Mouse (Mus musculus): ENCODE data around the gene Rundc3b. TPM values are rescaled to one million over a fixed set of nuclear protein-coding genes. Genes with fewer than 3 reads are reported as not detected.

The Rundc3b gene
- under 1 TPM; 0.63 to 0.76 TPM for total RNA-seq (2021)
- long read RNA-seq, experiment 1, partial matches to known transcripts, result 0 of 2 reads
- long read RNA-seq, experiment 1, other reads (novel, unspliced or antisense), result 1 of 2 reads
- long read RNA-seq, experiment 2, partial matches to known transcripts, result 0 of 3 reads
- long read RNA-seq, experiment 2, other reads (novel, unspliced or antisense), result 1 of 3 reads

DNA sequence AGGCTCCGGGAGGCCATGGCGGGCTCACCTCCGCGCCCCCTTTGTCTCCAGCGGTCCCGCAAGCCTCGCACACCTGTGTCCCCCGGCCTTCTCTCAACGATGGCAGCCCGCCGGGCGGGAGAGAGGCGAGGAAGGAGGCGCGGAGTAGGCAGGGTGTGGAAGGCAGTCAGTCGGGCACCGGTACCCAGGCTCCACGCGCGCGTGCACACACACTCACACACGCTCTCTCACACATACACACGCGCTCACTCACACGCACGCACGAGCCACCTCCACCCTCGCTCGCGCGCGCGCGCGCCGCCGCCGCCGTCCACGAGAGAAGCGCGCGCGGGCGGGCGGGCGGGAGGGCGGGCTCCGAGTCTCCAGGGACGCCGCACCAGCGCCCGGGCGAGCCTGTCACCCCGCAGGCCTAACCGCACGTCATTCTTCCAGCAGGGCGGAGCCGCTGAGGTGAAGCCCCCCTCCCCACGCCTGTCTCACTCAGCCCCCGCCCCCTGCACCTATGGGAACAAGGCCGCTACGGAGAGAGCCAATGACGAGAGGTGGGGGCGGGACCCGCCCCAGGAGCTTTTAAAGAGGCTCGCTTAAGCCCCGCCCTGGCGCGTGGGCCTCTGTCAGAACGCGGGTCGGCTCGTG, at the start of gene Rundc3b:
Gene Rundc3b (minus strand): TSS at position 357 of the 636 bp plus-strand sequence.
- intact Hi-C loops (cut with DNase I), result loop anchor here (10.0 kb wide), 1 partner anchor 242 kb away; no protein-coding TSS in a partner anchor

GRCm38 (mm10) chr5:8669606-8670005, 46.9 kb upstream of the Rundc3b start:
- intact Hi-C loops (cut with DNase I), result no loop called here
- no peak for DNase-seq

More for the DNA sequence above, at the start of gene Rundc3b:
- peak; percentile 79 to 80 for DNase-seq

- intact Hi-C loops (cut with DNase I), result no loop called here
- no peak for DNase-seq
Measured at GRCm38 (mm10) chr5:8667758-8668474, 45.2 kb upstream of the Rundc3b start.

- intact Hi-C loops (cut with DNase I), result no loop called here
- DNase-seq, result no peak
Measured at GRCm38 (mm10) chr5:8664678-8665077, 41.9 kb upstream of the Rundc3b start.

GRCm38 (mm10) chr5:8660738-8661151, 38.0 kb upstream of the Rundc3b start:
- intact Hi-C loops (cut with DNase I), result no loop called here

DNA sequence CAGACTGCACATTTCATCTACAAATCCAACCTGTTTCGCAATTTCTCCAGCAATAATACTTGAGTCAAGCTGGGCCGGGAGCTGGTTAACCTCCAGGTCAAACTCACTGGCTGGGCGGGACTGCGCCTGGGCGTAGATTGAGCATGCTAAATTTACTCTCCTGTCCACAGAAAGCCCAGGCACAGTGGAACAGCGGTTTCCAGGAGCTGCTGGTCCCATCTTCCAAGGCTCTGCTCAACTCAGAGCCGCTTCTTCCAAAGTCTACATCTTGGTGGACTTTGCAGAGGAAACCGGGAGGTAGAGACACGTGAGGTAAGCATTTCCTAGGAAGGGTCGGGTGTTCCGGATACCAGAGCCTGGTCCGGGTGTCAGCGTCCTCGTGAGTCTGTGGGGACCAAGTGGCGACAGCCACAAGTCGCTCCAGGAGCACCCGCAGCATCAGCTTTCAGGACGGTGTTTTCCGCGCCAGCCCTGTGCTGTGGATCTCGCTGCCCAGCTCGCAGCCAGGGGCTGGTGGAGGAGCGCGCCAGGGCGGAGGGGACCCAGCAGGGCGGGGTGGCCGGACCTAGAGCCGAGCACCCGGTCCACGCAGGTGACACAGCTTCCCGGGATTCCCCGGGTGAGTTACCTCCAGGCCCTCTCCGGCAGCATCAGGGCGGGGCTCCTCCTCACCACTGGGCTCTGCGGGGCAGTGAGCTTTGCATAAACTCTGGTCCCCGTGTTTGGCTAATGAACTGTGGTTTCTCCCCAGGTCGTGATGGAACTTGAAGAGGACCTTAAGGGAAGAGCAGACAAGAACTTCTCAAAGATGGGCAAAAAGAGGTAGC, 37.4 kb upstream of the Rundc3b start, which contains the start of gene Abcb1a:
Gene Abcb1a (plus strand): TSS at position 167 of the 827 bp plus-strand sequence.
- intact Hi-C loops (cut with DNase I), result no loop called here
- peak; percentile 15 to 24 for DNase-seq

More at GRCm38 (mm10) chr5:8660738-8661151, 38.0 kb upstream of the Rundc3b start:
- no peak for DNase-seq

- intact Hi-C loops (cut with DNase I), result no loop called here
- no peak for DNase-seq
Measured at GRCm38 (mm10) chr5:8652085-8652484, 29.3 kb upstream of the Rundc3b start.

- DNase-seq, result no peak
- intact Hi-C loops (cut with DNase I), result no loop called here
Measured at GRCm38 (mm10) chr5:8648774-8649173, 26.0 kb upstream of the Rundc3b start.

- DNase-seq, result no peak
- intact Hi-C loops (cut with DNase I), result no loop called here
Measured at GRCm38 (mm10) chr5:8648300-8648699, 25.5 kb upstream of the Rundc3b start.

GRCm38 (mm10) chr5:8634489-8634975, 11.8 kb upstream of the Rundc3b start:
- DNase-seq, result no peak
- intact Hi-C loops (cut with DNase I), result no loop called here

GRCm38 (mm10) chr5:8632901-8633300, 10.1 kb upstream of the Rundc3b start:
- DNase-seq, result no peak
- intact Hi-C loops (cut with DNase I), result no loop called here

- peak; percentile 37 to 42 for DNase-seq
- intact Hi-C loops (cut with DNase I), result loop anchor here (10.0 kb wide), 1 partner anchor 243 kb away; no protein-coding TSS in a partner anchor
Measured at GRCm38 (mm10) chr5:8622071-8622595, 619 bp downstream of the Rundc3b start.

- intact Hi-C loops (cut with DNase I), result no loop called here
- peak; percentile 6 to 10 for DNase-seq
Measured at GRCm38 (mm10) chr5:8571118-8571517, 51.6 kb downstream of the Rundc3b start.

- no peak for DNase-seq
- intact Hi-C loops (cut with DNase I), result no loop called here
Measured at GRCm38 (mm10) chr5:8566867-8567266, 55.9 kb downstream of the Rundc3b start.

- intact Hi-C loops (cut with DNase I), result no loop called here
- no peak for DNase-seq
Measured at GRCm38 (mm10) chr5:8544512-8544911, 78.2 kb downstream of the Rundc3b start.

- intact Hi-C loops (cut with DNase I), result no loop called here
Measured at GRCm38 (mm10) chr5:8542631-8543207, 80.0 kb downstream of the Rundc3b start.

GRCm38 (mm10) chr5:8541120-8542117, 81.3 kb downstream of the Rundc3b start:
- DNase-seq, result no peak
- intact Hi-C loops (cut with DNase I), result no loop called here

More at GRCm38 (mm10) chr5:8542631-8543207, 80.0 kb downstream of the Rundc3b start:
- no peak for DNase-seq

GRCm38 (mm10) chr5:8519006-8519405, 103.7 kb downstream of the Rundc3b start:
- intact Hi-C loops (cut with DNase I), result no loop called here
- DNase-seq, result no peak

Measured in heart, postnatal 14 days (tissue).